Mouse (Mus musculus) gastrocnemius, postnatal 36 days (tissue): ENCODE data around the gene Armh3. TPM values are rescaled to one million over a fixed set of nuclear protein-coding genes. Genes with fewer than 3 reads are reported as not detected.
A peak's percentile ranks its signal among the peaks of the same experiment; 100 is the strongest.

Experiments
- DNase-seq, 2 experiments: peaks; one replicate each; pipeline ENCODE4 v3.0.0; 2022
- intact Hi-C: fragments of 180-260 bp; cut with DNase I; formaldehyde crosslinking; loops from one replicate; pipeline ENCODE4 v1.15.1; 2025
- total RNA-seq, 2 experiments: library from RNA; stranded (reverse); gene quantifications; 2 replicates each; pipeline ENCODE4 v1.2.3; 2021

The Armh3 gene
- total RNA-seq, 2 experiments from 2014 or later = 11.1 to 12.6 TPM

- intact Hi-C loops = no loop called here
- no peak for DNase-seq
Measured at GRCm38 (mm10) chr19:46036477-46037242, 38.4 kb upstream of the Armh3 start.

DNA sequence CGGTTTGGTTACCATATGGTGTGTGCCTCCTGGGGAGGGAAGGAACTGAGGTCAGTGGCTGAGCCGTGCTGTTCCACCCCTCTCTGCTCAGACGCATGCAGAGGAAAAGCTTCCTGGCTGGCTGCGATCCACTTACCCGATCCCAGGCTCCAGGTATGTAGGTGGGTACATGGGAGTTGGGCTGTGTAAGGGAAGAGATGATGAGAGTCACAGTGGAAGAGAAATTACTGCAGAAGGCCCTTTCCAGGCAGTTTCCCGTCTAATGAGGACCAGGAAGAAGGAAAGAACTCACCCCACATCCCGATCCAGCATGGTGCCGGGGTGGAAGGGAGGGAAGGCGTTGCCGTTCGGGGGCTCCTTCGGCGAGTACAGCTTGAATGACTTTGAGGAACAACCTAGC, 37.7 kb upstream of the Armh3 start:
- intact Hi-C loops = no loop called here
- DNase-seq = no peak

- intact Hi-C loops = no loop called here
Measured at GRCm38 (mm10) chr19:46033911-46034310, 35.6 kb upstream of the Armh3 start.

GRCm38 (mm10) chr19:46032731-46033510, 34.6 kb upstream of the Armh3 start:
- DNase-seq = no peak

More at GRCm38 (mm10) chr19:46033911-46034310, 35.6 kb upstream of the Armh3 start:
- DNase-seq = no peak

GRCm38 (mm10) chr19:46031689-46032432, 33.6 kb upstream of the Armh3 start:
- intact Hi-C loops = no loop called here
- no peak for DNase-seq

More at GRCm38 (mm10) chr19:46032731-46033510, 34.6 kb upstream of the Armh3 start:
- intact Hi-C loops = no loop called here

GRCm38 (mm10) chr19:46030196-46030983, 32.1 kb upstream of the Armh3 start:
- intact Hi-C loops = no loop called here
- no peak for DNase-seq

DNA sequence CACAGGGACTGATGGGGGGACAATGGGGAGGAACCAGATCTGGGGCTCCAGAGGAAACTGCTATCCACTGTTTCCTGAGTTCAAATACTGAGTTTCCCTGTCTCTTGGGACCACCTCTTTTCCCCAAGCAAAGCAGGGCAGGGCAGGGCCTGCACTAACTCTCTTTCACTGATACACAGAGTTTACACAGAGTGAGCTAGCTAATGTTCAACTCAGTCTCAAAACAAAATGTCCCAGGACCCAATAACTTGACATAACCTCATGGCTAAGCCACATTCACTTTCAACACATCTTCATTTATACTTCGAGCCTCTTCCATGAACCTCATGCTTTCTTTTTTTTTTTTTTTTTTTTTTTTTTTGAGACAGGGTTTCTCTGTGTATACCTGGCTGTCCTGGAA, 31.4 kb upstream of the Armh3 start:
- no peak for DNase-seq
- intact Hi-C loops = no loop called here

GRCm38 (mm10) chr19:46028747-46029320, 30.5 kb upstream of the Armh3 start:
- no peak for DNase-seq

DNA sequence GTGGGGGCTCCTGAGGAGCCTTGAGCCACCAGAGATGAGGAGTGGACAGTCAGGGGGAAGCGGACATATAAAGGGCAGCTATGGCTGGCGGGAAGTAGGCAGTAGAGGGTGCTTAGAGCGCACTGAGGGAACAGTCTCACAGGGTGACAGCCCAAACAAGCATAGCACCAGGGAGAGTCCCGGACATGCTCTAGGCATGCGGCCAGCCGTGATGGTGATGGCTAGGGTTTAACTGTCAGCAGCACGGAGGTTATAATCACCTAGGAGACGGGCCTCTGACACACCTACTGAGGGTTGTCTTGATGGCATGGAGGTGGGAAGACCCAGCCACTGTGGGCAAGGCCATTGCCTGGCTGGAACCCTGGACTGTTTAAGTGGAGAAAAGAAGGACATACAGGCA, 28.3 kb upstream of the Armh3 start:
- intact Hi-C loops = no loop called here
- no peak for DNase-seq

More at GRCm38 (mm10) chr19:46028747-46029320, 30.5 kb upstream of the Armh3 start:
- intact Hi-C loops = no loop called here

DNA sequence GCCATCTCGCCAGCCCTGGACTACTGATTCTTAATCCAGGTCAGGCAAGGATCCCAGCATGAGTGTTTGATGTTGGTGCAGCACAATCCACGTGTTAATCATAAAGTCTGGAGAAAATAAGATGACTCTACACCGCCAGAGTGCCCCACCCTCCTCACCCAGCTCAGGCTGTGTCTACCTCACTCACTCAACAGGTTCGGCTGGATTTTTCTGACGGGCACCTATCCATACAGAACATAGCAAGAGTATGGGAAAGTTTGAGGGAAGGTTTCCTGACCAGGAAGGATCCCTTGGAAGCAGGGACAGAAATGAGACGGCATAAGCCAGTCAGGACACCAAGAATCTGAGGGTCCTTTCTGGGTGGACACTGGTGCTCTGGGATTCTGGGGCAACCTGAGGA, 26.7 kb upstream of the Armh3 start:
- intact Hi-C loops = no loop called here
- DNase-seq = no peak

- intact Hi-C loops = no loop called here
- no peak for DNase-seq
Measured at GRCm38 (mm10) chr19:46016023-46016422, 17.7 kb upstream of the Armh3 start.

DNA sequence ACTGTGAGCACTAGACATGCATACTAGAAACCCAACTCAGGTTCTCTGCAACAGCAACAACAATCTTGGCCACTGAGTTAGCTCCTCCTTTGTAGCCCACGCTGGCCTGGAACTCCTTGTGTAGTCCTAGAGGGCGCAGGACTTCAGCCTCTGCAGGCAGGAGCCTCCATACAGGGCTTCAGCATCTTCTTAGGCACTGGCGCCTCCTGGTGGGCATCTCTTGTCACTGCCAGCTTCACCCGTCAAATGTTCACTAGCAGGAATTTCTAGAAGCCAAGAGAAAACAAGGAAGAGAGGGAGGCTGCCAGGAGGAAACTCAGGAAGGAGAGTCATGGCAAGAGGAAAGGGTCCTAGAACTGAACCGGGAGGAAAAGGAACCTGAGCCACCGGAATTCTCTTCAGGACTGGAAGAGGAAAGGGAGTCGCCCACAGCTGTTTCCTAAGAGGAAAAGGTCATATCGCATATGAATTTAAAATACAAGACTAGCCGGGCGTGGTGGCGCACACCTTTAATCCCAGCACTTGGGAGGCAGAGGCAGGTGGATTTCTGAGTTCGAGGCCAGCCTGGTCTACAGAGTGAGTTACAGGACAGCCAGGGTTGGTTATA, 16.4 kb upstream of the Armh3 start:
- intact Hi-C loops = loop anchor here (5.0 kb wide), 1 partner anchor 202 kb away; no protein-coding TSS in a partner anchor
- peak; percentile 86 to 88 for DNase-seq

DNA sequence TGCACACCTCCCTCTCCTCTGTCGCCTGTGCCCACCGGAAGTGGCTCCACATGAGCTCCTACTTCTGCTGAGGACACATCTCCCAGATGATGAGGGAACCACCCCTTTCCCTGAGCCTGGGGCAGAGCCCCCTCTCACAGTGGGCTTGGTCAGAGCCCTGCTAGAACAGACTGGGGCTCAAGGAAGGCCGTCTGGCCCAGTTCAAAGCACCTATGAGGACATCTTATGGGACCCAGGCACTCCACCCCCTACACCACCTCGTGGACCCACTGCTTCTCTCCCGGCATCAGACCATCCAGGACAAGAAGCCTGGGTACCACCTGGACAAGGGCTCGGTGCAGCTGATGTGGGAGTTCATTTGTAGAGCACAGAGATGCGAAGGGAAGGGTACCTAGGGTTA, 7.4 kb upstream of the Armh3 start:
- DNase-seq = no peak
- intact Hi-C loops = no loop called here

GRCm38 (mm10) chr19:46004814-46005466, 6.7 kb upstream of the Armh3 start:
- intact Hi-C loops = no loop called here
- DNase-seq = no peak

DNA sequence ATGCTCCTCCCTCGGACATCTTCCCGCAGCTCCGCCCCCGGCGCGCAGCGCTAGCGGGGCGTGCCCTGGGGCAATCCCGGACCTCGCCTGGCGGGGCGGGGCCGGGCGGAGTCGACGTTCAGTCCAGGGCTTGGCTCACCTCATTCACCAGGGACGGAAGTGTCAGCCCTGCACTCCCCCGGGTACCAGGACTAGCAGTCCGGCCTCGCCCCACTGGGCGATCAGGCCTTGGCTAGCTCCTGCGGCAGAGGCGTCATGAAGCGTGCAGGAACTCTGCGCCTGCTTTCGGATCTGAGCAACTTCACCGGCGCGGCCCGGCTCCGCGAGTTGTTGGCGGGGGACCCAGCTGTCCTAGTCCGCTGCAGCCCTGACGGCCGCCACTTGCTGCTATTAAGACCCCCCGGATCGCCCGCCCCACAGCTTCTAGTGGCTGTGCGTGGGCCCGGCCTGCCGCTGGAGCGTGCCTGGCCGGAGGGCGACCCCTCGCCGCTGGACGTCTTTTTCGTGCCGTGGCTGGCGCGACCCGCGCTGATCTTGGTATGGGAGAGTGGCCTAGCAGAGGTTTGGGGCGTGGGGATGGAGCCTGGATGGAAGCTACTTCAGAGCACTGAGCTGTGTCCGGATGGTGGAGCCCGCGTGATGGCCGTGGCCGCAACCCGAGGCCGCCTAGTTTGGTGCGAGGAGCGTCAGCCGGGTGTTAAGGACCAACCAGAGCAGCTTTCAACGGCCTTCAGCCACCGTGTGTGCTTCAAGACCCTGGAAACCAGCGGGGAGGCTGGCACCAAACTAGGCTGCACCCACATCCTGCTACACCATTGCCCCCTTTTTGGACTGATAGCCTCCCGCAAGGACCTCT, 5.3 kb upstream of the Armh3 start, which contains the start of gene Hps6:
Gene Hps6, plus strand, starts transcription at position 138 of the 856 bp plus-strand sequence.
- peak; percentile 84 to 85 for DNase-seq
- intact Hi-C loops = no loop called here

DNA sequence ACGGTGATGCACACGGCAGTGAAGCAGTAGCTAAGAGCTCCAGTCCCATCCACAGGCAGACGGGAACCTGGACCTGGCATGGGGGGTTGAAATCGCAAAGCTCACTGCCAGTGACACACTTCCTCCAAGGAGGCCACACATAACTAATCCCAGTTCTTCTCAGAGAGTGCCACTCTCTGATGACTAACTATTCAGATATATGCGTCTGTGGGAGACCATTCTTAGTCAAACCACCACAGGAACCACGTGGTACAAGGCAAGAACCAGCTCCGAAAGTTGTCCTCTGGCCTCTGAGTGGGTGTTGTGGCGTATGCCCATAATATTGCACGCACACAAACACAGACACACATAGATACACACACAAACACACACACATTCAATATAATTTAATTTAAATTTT, 4.0 kb upstream of the Armh3 start:
- no peak for DNase-seq
- intact Hi-C loops = no loop called here

DNA sequence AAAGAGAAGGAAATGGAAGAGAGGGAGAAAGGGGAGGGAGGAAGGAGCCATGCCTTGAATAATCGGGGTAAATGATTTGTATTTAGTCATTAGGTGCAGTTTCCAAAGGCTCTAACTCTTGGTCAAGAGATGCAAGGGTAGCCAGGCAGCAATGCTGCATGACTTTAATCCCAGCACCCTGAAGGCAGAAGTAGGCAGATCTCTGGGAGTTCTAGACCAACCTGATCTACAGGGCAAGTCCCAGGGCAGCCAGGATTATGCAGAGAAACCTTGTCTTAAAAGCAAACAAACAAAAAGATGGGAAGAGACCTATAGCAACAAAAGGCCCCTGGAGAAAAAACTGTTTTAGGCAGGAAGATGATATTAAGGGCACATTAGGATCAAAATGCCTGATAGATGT, 1.1 kb upstream of the Armh3 start:
- intact Hi-C loops = no loop called here
- DNase-seq = no peak

DNA sequence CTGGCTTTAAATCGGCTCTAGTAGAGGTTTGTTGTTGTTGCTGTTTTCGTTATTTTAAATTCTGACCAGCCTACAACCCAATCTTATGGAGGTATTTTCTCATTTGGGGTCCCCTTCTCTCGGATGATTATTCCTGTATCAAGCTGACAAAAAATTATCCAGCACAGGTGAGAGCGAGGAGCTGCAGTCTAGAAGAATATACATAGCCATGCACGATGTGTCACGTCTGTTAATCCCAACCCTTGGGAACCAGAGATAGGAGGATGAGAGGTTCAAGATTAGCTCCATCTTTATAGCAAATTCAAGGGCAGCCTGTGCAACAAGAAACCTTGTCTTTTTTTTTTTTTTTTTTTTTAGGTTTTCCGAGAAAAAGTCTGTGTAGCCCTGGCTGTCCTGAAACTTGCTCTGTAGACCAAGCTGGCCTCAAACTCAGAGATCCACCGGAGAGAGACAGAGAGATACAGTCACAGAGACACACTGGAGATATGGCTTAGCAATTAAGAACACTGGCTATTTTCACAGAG, 468 bp upstream of the Armh3 start:
- intact Hi-C loops = no loop called here
- no peak for DNase-seq
